ENCODE assay signal across 7 mouse cellular contexts in genomic region chr11:75166861-75167642, GRCm38 (mm10). TPM values are rescaled to one million over a fixed set of nuclear protein-coding genes. Genes with fewer than 3 reads are reported as not detected.
DNase-seq lines count a peak whose midpoint lies in the region; ATAC-seq and TF ChIP-seq lines count a peak whose summit lies in the region.

No protein-coding gene starts in this region.

- H3K9ac ChIP-seq in limb, embryonic 14.5 days (ENCODE audit: low read depth, low read length, severe bottlenecking) = peak overlapping the region; percentile 82
- H3K9ac ChIP-seq in neural tube, embryonic 11.5 days (ENCODE audit: low read length) = peak overlapping the region; percentile 22

- peak overlapping the region; percentile 36 for H3K27ac ChIP-seq in embryonic facial prominence, embryonic 10.5 days (replicated peaks)
- H3K27ac ChIP-seq in limb, embryonic 14.5 days (replicated peaks; ENCODE audit: low read depth, low read length) = peak overlapping the region; percentile 79
- no peak overlapping the region for H3K27ac ChIP-seq in neural tube, embryonic 11.5 days (ENCODE audit: low read depth, low read length)

- TF ChIP-seq POLR2A in limb, embryonic 14.5 days (IDR thresholded peaks at IDR 0.05; ENCODE audit: borderline replicate concordance, extremely low read depth, insufficient read depth, insufficient read length) = no peak

- H3K36me3 ChIP-seq in embryonic facial prominence, embryonic 10.5 days (replicated peaks) = peaks cover 26% of the 10 kb centered on the region
- peaks cover 54% of the 10 kb centered on the region for H3K36me3 ChIP-seq in limb, embryonic 14.5 days (ENCODE audit: control insufficient read depth, insufficient read depth, low read length)
- peaks cover 9% of the 10 kb centered on the region for H3K36me3 ChIP-seq in neural tube, embryonic 11.5 days (ENCODE audit: control insufficient read depth, insufficient read depth, low read length)

- H3K4me1 ChIP-seq in embryonic facial prominence, embryonic 10.5 days = peaks cover 68% of the 10 kb centered on the region
- peaks cover 51% of the 10 kb centered on the region for H3K4me1 ChIP-seq in limb, embryonic 14.5 days (ENCODE audit: control insufficient read depth, insufficient read depth, low read length)
- peaks cover 34% of the 10 kb centered on the region for H3K4me1 ChIP-seq in neural tube, embryonic 11.5 days (ENCODE audit: control insufficient read depth, insufficient read depth, low read length)

- H3K9me3 ChIP-seq in embryonic facial prominence, embryonic 10.5 days = no peaks in the 10 kb centered on the region
- no peaks in the 10 kb centered on the region for H3K9me3 ChIP-seq in limb, embryonic 14.5 days (ENCODE audit: control insufficient read depth, low read length)
- no peaks in the 10 kb centered on the region for H3K9me3 ChIP-seq in neural tube, embryonic 11.5 days (ENCODE audit: control insufficient read depth, low read length)

- no peak for ATAC-seq in limb, embryonic 14.5 days (ENCODE audit: low FRiP score, low read depth)
- ATAC-seq in neural tube, embryonic 11.5 days (ENCODE audit: insufficient read depth, low FRiP score, low TSS enrichment) = no peak

- H3K4me2 ChIP-seq in limb, embryonic 14.5 days (replicated peaks; ENCODE audit: low read depth, low read length, severe bottlenecking) = peak overlapping the region; percentile 85
- H3K4me2 ChIP-seq in neural tube, embryonic 11.5 days (ENCODE audit: low read depth) = peak overlapping the region; percentile 71

- peak overlapping the region; percentile 58 for H3K4me3 ChIP-seq in embryonic facial prominence, embryonic 10.5 days
- peak overlapping the region; percentile 59 for H3K4me3 ChIP-seq in limb, embryonic 14.5 days (replicated peaks; ENCODE audit: low read length)
- peak overlapping the region; percentile 54 for H3K4me3 ChIP-seq in neural tube, embryonic 11.5 days (ENCODE audit: low read depth, low read length)

- intact Hi-C loops in heart, postnatal 14 days (cut with DNase I) = loop anchor here (5.0 to 10.0 kb wide), 2 partner anchors 35 to 302 kb away; no protein-coding TSS in a partner anchor

- peak; percentile 36 for DNase-seq in retina, postnatal 1 day
- DNase-seq in retina, embryonic 14.5 days (ENCODE audit: low spot score) = no peak
- peak; percentile 67 for DNase-seq in embryonic facial prominence, embryonic 10.5 days (ENCODE audit: low spot score)
- peak; percentile 61 to 67 for DNase-seq in heart, postnatal 14 days
- DNase-seq in limb, embryonic 14.5 days (ENCODE audit: low spot score) = no peak
- DNase-seq in neural tube, embryonic 11.5 days (ENCODE audit: low spot score) = peak; percentile 48
- no peak for DNase-seq in layer of hippocampus, postnatal 25 days (ENCODE audit: extremely low spot score in 1 of 2, low spot score in 1 of 2)

- 2% methylated on average over 68 of the region's 68 CpGs for WGBS in embryonic facial prominence, embryonic 10.5 days
- WGBS in limb, embryonic 14.5 days = 4% methylated on average over 50 of the region's 68 CpGs
- WGBS in neural tube, embryonic 11.5 days = 2% methylated on average over 60 of the region's 68 CpGs

- H3K27me3 ChIP-seq in embryonic facial prominence, embryonic 10.5 days (replicated peaks; ENCODE audit: low read depth, poor library complexity, severe bottlenecking) = peaks cover 98% of the 10 kb centered on the region
- peaks cover 74% of the 10 kb centered on the region for H3K27me3 ChIP-seq in limb, embryonic 14.5 days (ENCODE audit: control insufficient read depth, insufficient read depth, low read length)
- H3K27me3 ChIP-seq in neural tube, embryonic 11.5 days (ENCODE audit: control insufficient read depth, insufficient read depth, low read length) = peaks cover 88% of the 10 kb centered on the region

RNA-seq across cellular contexts. Expression of gene Hic1, which starts 2.3 kb away (rescaled TPM):
- 0.23 and 1.3 TPM in 2 replicates for polyA plus RNA-seq in embryonic facial prominence, embryonic 10.5 days (2016; fragmentation: Nextera tagmentation; extraction: Ambion mirVana)
- 10 to 100 TPM; 22.7 to 26.3 TPM for total RNA-seq in heart, postnatal 14 days (2021)
- 90.8 and 125 TPM in 2 replicates for polyA plus RNA-seq in limb, embryonic 14.5 days (2012; rRNA removed)
- 21.4 and 24.6 TPM in 2 replicates for polyA plus RNA-seq in limb, embryonic 14.5 days (2014; fragmentation: Nextera tagmentation; extraction: Ambion mirVana)
- polyA plus RNA-seq in neural tube, embryonic 11.5 days (2014; fragmentation: Nextera tagmentation; extraction: Ambion mirVana) = 4.1 and 4.9 TPM in 2 replicates
- total RNA-seq in layer of hippocampus, postnatal 25 days (2021) = 1 to 10 TPM; 2.5 to 3.2 TPM

RNA-seq across cellular contexts. Expression of gene Ovca2, which starts 11.6 kb away (rescaled TPM):
- 35.4 and 36.7 TPM in 2 replicates for polyA plus RNA-seq in embryonic facial prominence, embryonic 10.5 days (2016; fragmentation: Nextera tagmentation; extraction: Ambion mirVana)
- total RNA-seq in heart, postnatal 14 days (2021) = 1 to 10 TPM; 7.1 TPM
- polyA plus RNA-seq in limb, embryonic 14.5 days (2012; rRNA removed) = 22.5 and 25.0 TPM in 2 replicates
- 29.8 and 30.3 TPM in 2 replicates for polyA plus RNA-seq in limb, embryonic 14.5 days (2014; fragmentation: Nextera tagmentation; extraction: Ambion mirVana)
- polyA plus RNA-seq in neural tube, embryonic 11.5 days (2014; fragmentation: Nextera tagmentation; extraction: Ambion mirVana) = 32.6 and 37.4 TPM in 2 replicates
- 10 to 100 TPM; 18.2 to 18.3 TPM for total RNA-seq in layer of hippocampus, postnatal 25 days (2021)

RNA-seq across cellular contexts. Expression of gene Dph1, which starts 24.0 kb away (rescaled TPM):
- 24.9 and 29.2 TPM in 2 replicates for polyA plus RNA-seq in embryonic facial prominence, embryonic 10.5 days (2016; fragmentation: Nextera tagmentation; extraction: Ambion mirVana)
- total RNA-seq in heart, postnatal 14 days (2021) = 1 to 10 TPM; 9.9 TPM
- polyA plus RNA-seq in limb, embryonic 14.5 days (2012; rRNA removed) = 30.0 and 46.6 TPM in 2 replicates
- polyA plus RNA-seq in limb, embryonic 14.5 days (2014; fragmentation: Nextera tagmentation; extraction: Ambion mirVana) = 23.1 and 25.5 TPM in 2 replicates
- 19.8 and 21.1 TPM in 2 replicates for polyA plus RNA-seq in neural tube, embryonic 11.5 days (2014; fragmentation: Nextera tagmentation; extraction: Ambion mirVana)
- total RNA-seq in layer of hippocampus, postnatal 25 days (2021) = 10 to 100 TPM; 35.4 to 36.1 TPM

RNA-seq across cellular contexts. Expression of gene Rtn4rl1, which starts 26.5 kb away (rescaled TPM):
- polyA plus RNA-seq in embryonic facial prominence, embryonic 10.5 days (2016; fragmentation: Nextera tagmentation; extraction: Ambion mirVana) = 1.5 and 2.1 TPM in 2 replicates
- total RNA-seq in heart, postnatal 14 days (2021) = 10 to 100 TPM; 10.6 to 13.2 TPM
- polyA plus RNA-seq in limb, embryonic 14.5 days (2012; rRNA removed) = 3.4 and 3.9 TPM in 2 replicates
- polyA plus RNA-seq in limb, embryonic 14.5 days (2014; fragmentation: Nextera tagmentation; extraction: Ambion mirVana) = 4.4 and 5.3 TPM in 2 replicates
- polyA plus RNA-seq in neural tube, embryonic 11.5 days (2014; fragmentation: Nextera tagmentation; extraction: Ambion mirVana) = 4.5 and 6.0 TPM in 2 replicates
- total RNA-seq in layer of hippocampus, postnatal 25 days (2021) = 100 to 1,000 TPM in 1 of 2 experiments, 10 to 100 TPM in 1; 94.7 to 106 TPM

Comparison
In these comparisons a context has a peak if more than half of its experiments do, and no peak if none do; other contexts are left out.
1. DNase-seq: peak in retina, postnatal 1 day (single experiment), embryonic facial prominence, embryonic 10.5 days (single experiment), heart, postnatal 14 days (2 of 2) and neural tube, embryonic 11.5 days (single experiment); none in retina, embryonic 14.5 days (single experiment), limb, embryonic 14.5 days (single experiment) and layer of hippocampus, postnatal 25 days (0 of 2).
2. Peak in every context shown above with its lines, with median percentiles within 50 percentile points of each other: H3K4me3 ChIP-seq.